Mouse (Mus musculus): Measurements from ENCODE around the gene Daglb.
A peak's percentile ranks its signal among the peaks of the same experiment; 100 is the strongest.

Daglb gene

GRCm38 (mm10) chr5:143464100-143464756 lies at the start of gene Daglb:
Gene Daglb (plus strand): TSS chr5:143464584.
- DNase-seq (ENCODE audit: low read depth, low spot score) = peak; percentile 85

DNA sequence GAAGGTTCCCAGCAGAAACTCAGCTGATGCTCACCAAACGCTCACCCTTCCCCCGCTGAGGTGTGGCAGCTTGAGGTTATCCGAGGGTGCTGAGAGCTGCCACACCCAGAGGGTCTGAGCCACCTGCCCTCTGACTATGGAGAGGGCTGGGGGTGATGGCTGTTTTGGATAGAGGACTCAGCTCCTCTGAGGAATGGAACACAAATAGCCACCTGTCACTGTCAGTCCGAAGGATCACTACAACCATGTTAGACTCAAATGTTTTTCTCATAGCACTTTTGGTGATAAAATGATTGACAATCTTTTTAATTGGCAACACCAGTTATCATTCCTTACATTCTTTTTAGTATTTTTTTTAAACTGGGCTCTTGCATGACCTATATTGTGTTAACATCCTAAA lies 42.9 kb upstream of the Daglb start:
- no peak for DNase-seq (ENCODE audit: low read depth, low spot score)

DNA sequence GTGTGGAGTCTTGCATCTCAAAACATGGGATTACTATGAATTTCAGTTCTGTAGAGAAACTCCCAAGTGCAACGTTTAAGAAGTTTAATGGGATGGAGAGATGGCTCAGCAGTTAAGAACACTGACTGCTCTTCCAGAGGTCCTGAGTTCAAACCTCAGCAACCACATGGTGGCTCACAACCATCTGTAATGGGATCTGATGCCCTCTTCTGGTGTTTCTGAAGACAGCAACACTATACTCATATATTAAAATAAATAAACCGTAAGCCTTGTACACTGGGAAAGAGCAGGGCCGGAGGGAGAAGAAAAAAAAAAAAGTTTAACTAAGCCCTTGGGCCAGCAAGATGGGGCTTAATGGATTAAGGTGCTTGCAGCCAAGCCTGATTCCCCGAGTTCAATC lies 41.4 kb upstream of the Daglb start:
- no peak for DNase-seq (ENCODE audit: low read depth, low spot score)

GRCm38 (mm10) chr5:143423899-143424519 lies 40.4 kb upstream of the Daglb start:
- DNase-seq (ENCODE audit: low read depth, low spot score) = peak; percentile 75

DNA sequence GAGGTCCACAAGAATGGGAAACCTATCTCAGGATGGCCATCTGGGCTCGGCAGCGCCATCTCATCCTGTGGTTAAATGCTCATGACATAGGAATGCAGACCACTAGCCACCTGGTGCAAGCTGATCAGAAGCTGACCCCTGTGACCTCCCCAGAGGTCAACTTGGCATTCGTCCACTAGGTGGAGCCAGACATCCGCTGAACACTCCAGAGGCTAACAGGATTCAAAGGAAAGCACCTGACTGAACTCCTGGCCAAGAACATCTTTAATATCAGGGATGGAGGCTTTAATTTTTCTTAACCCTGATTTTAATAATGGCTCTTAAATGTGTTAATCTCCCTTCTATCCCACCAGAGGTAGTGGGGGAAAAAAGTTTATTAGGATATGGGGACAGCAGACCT lies 30.0 kb upstream of the Daglb start:
- peak; percentile 87 for DNase-seq (ENCODE audit: low read depth, low spot score)

GRCm38 (mm10) chr5:143441298-143441697 lies 23.1 kb upstream of the Daglb start:
- DNase-seq (ENCODE audit: low read depth, low spot score) = no peak

DNA sequence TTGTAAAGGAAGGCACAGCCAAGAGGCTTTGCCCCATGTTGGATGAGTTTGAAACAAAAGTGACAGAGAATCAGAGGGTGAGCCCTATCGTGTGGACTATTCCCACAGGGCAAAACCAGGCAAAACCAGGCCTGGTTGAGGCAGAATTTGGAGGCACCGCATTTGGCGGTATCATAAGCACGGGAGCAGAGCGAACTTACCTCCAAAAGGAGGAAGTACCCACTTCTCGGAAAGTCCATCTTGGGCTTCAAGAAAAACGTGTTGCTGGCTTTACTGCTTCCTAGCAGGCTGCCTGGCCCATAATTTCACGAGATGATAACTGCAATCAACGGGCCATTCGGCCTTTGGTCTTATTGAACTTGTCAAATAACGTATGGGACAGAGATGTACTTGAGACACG lies 22.6 kb upstream of the Daglb start:
- no peak for DNase-seq (ENCODE audit: low read depth, low spot score)

GRCm38 (mm10) chr5:143463671-143464070 lies 713 bp upstream of the Daglb start:
- DNase-seq (ENCODE audit: low read depth, low spot score) = no peak

- DNase-seq (ENCODE audit: low read depth, low spot score) = no peak
Observed at GRCm38 (mm10) chr5:143464757-143465118, 354 bp downstream of the Daglb start.

- DNase-seq (ENCODE audit: low read depth, low spot score) = peak; percentile 7
Observed at GRCm38 (mm10) chr5:143465156-143466085, 1.0 kb downstream of the Daglb start.

DNA sequence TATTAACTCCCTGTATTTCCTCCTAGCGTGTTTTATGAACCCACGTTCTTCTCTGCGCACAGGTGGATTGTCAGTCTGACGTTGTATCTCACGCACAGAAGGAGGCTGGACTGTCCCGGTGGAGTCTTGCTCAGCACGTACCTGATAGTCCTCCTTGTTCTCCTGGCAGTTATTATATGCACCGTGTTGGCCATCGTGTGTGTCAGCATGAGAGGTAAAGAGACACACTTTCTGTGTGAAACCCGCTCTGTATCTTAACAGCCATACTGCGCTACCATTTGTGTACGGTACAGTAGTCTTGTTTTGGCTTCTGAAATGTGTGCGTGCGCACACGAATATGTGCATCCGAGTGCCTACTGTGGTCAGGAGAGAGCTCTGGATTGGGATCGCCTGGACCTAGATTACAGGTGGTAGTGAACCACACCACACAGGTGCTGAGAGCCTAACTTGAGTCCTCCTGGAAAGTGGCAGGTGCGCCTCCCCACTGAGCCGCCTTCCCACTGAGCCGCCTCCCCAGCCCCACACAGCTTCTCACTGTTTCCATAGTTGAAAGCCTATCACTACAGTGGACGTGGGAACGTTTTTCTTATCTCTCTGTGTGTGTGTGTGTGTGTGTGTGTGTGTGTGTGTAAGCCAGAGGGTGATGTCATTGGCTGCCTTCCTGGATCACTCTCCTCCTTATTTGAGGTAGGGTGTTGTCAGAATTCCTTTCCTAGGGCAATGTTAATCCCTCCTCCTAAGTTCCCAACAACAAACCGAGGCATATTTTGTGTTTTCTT lies 2.7 kb downstream of the Daglb start:
- DNase-seq (ENCODE audit: low read depth, low spot score) = no peak

GRCm38 (mm10) chr5:143467931-143468330 lies 3.5 kb downstream of the Daglb start:
- no peak for DNase-seq (ENCODE audit: low read depth, low spot score)

DNA sequence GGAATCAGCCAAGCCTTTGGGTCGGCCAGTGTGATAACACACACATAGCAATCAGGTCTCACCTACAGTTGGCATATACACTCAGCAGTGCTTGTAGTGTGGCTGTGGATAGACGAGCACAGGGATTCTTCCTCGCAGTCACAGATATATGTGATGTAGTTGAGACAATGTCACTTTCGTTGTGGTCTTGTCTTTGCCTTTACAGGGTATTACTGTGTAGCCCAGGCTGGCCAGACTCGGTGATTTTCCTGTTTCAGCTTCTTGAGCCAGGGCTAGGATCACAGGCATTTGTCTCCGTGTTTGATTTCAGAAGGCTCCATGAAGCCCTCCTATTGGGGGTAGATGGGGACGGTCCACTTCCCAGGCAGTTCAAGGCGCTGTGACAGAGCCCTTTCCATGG lies 5.2 kb downstream of the Daglb start:
- no peak for DNase-seq (ENCODE audit: low read depth, low spot score)

DNA sequence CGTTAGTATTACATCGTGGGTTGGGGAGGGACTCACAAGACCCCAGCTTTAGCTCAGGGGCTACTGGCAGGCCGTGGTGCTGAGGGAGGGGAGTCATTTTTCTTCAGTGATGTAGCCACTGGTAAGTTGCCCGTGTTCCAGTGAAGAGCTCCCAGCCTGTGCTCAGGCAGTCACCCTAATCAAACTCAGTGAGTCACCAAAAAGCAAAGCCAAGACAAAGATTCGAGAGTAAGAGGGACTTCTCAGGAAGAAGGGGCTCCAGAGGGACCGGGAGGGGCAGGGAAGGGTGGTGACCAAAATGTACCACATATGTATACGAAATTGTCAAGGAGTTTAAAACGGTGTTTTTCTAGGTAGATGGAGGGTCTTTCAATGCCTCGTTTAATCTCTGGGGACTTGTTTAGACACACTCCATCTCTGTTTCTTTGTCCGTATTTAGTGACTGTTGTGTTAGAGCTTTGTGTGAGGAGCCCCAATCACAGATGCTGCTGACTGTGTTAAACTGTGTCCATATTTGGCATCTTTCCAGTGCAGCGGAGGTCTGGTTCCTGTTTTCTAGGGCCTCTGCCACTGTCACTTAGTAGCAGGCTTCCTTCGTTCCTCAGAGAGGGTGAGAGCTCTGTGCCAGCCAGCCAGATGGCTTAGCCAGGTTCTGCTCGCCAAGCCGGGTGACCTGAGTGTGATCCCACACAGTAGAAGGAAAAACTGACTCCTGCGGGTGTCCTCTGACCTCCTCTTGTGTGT lies 6.2 kb downstream of the Daglb start:
- DNase-seq (ENCODE audit: low read depth, low spot score) = no peak

DNA sequence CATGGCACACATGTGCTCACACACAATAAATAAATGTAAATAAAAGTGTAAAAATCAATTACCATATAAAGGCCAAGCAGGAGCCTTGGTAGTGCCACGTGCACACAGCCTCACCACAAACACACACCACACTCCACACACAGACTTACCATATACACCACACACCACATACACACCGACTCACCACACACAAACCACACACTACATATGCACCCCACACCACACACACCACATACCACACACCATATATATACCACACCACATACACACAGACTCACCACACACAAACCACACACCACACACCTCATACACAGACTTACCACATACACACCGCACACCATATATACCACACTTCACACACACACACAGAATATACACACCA lies 6.8 kb downstream of the Daglb start:
- DNase-seq (ENCODE audit: low read depth, low spot score) = no peak

- DNase-seq (ENCODE audit: low read depth, low spot score) = no peak
Observed at GRCm38 (mm10) chr5:143471953-143472618, 7.7 kb downstream of the Daglb start.

GRCm38 (mm10) chr5:143475153-143475844 lies 10.9 kb downstream of the Daglb start:
- DNase-seq (ENCODE audit: low read depth, low spot score) = no peak

GRCm38 (mm10) chr5:143476013-143476412 lies 11.6 kb downstream of the Daglb start:
- DNase-seq (ENCODE audit: low read depth, low spot score) = no peak

GRCm38 (mm10) chr5:143477901-143478300 lies 13.5 kb downstream of the Daglb start:
- DNase-seq (ENCODE audit: low read depth, low spot score) = no peak

DNA sequence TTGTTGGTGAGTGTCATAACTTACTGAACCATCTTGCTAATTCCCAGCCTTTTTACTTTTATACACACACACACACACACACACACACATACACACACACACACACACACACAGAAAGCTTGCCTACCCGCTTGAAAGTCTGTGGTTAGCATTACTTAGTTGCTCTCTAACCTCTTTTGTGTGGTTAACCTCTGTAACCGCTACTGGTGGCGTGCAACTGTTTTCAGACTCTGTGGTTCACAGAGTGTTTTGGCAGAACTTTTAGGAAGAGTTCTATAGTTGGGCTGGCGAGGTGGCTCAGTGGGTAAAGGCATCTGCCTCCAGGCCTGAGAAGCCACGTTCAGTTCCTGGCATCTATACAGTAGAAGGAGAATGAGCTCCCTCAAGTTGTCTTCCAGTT lies 20.6 kb downstream of the Daglb start:
- DNase-seq (ENCODE audit: low read depth, low spot score) = no peak

Data from R1 (cell line).